Comparison of ENCODE assay signal across 8 mouse cellular contexts in genomic region chr14:118088437-118089207, GRCm38 (mm10). TPM values are rescaled to one million over a fixed set of nuclear protein-coding genes. Genes with fewer than 3 reads are reported as not detected.
DNase-seq lines count a peak whose midpoint lies in the region; TF ChIP-seq lines count a peak whose summit lies in the region.

No protein-coding gene starts in this region.

- WGBS in lung, adult 2 months = 6% methylated on average over 22 of the region's 22 CpGs

- no peak for TF ChIP-seq POLR2A in lung, adult 2 months (IDR thresholded peaks at IDR 0.05; ENCODE audit: borderline replicate concordance, extremely low read depth, low read depth, low read length)

- intact Hi-C loops in left cerebral cortex, postnatal 10 days (cut with DNase I) = no loop called here

- H3K4me3 ChIP-seq in lung, adult 2 months (replicated peaks; ENCODE audit: extremely low read depth, low read depth, low read length) = peak overlapping the region; percentile 97

- no peak for TF ChIP-seq CTCF in lung, adult 2 months (IDR thresholded peaks at IDR 0.05; ENCODE audit: insufficient read depth, low read length)

- DNase-seq in left cerebral cortex, adult 9 months (ENCODE audit: low spot score in 2 of 2) = peak; percentile 4 to 15
- no peak for DNase-seq in left cerebral cortex, postnatal 10 days (ENCODE audit: extremely low spot score in 1 of 2, low spot score in 2 of 2)
- peak; percentile 49 for DNase-seq in embryo, embryonic 11 days
- DNase-seq in heart, postnatal 4 days = peak; percentile 51
- no peak for DNase-seq in lung, adult 2 months
- peak; percentile 51 for DNase-seq in retina, embryonic 14.5 days (ENCODE audit: low spot score)
- DNase-seq in thymus, postnatal 0 days (ENCODE audit: low spot score) = no peak
- DNase-seq in ovary, postnatal 14 days (ENCODE audit: low spot score) = no peak

- peaks cover 2% of the 10 kb centered on the region; the same call in 1 of the 2 replicates for H3K4me1 ChIP-seq in lung, adult 2 months (ENCODE audit: control insufficient read depth, insufficient read depth, low read length)

RNA-seq across cellular contexts. Expression of gene Dct, which starts 36.6 kb away (rescaled TPM):
- under 1 TPM; 0.18 to 0.21 TPM for total RNA-seq in left cerebral cortex, postnatal 10 days (2021)
- total RNA-seq in heart, postnatal 4 days (2021) = 1 to 10 TPM; 5.0 to 6.0 TPM
- 0.08 and 0.30 TPM in 2 replicates for polyA plus RNA-seq in lung, adult 2 months (2012; rRNA removed)
- polyA plus RNA-seq in thymus, postnatal 0 days (2015; fragmentation: Nextera tagmentation; extraction: Ambion mirVana) = 0.18 and 0.48 TPM in 2 replicates

RNA-seq across cellular contexts. Expression of gene Tgds, which starts 43.9 kb away (rescaled TPM):
- 1 to 10 TPM; 8.7 to 9.6 TPM for total RNA-seq in left cerebral cortex, postnatal 10 days (2021)
- 10 to 100 TPM; 11.8 to 13.9 TPM for total RNA-seq in heart, postnatal 4 days (2021)
- polyA plus RNA-seq in lung, adult 2 months (2012; rRNA removed) = 5.2 and 5.8 TPM in 2 replicates
- polyA plus RNA-seq in thymus, postnatal 0 days (2015; fragmentation: Nextera tagmentation; extraction: Ambion mirVana) = 34.4 and 35.3 TPM in 2 replicates

RNA-seq across cellular contexts. Expression of gene Gpr180, which starts 48.3 kb away (rescaled TPM):
- 10 to 100 TPM; 33.1 to 33.3 TPM for total RNA-seq in left cerebral cortex, postnatal 10 days (2021)
- 10 to 100 TPM; 29.2 to 32.8 TPM for total RNA-seq in heart, postnatal 4 days (2021)
- polyA plus RNA-seq in lung, adult 2 months (2012; rRNA removed) = 25.1 and 26.1 TPM in 2 replicates
- 21.7 and 23.1 TPM in 2 replicates for polyA plus RNA-seq in thymus, postnatal 0 days (2015; fragmentation: Nextera tagmentation; extraction: Ambion mirVana)

Comparison
In these comparisons a context has a peak if more than half of its experiments do, and no peak if none do; other contexts are left out.
1. DNase-seq: peak in left cerebral cortex, adult 9 months (2 of 2), embryo, embryonic 11 days (single experiment), heart, postnatal 4 days (single experiment) and retina, embryonic 14.5 days (single experiment); none in left cerebral cortex, postnatal 10 days (0 of 2), lung, adult 2 months (single experiment), thymus, postnatal 0 days (single experiment) and ovary, postnatal 14 days (single experiment).
2. RNA of gene Dct, which starts 36.6 kb away (total RNA-seq): 5.0 to 6.0 TPM in heart, postnatal 4 days; 0.18 to 0.21 TPM in left cerebral cortex, postnatal 10 days; every median in the first group is over 4 times any median in the second.